Mouse (Mus musculus): ENCODE measurements around the gene Crp. TPM values are rescaled to one million over a fixed set of nuclear protein-coding genes. Genes with fewer than 3 reads are reported as not detected.

Crp gene
- total and polyA plus RNA-seq, 3 experiments, result not detected

DNA sequence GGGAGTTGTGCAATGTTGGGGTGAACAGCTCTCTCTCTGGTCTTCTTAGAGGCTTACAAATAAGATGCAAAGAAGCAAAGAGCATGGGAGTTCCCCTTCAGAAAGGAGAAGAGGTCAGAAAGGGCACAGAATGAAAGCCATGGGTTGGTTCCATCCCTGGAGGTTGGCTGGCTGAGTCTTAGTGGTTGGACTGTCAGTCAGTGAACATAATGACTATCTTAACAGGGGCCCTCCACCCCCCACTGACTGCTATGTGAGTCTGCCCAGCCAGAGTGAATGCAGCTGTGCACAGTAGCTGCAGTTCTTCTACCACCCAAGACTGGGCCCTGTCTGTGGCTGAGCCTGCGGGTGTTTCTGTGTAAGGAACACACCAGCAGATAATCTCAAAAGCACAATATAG, 178.8 kb downstream of the Crp start:
- H3K27me3 ChIP-seq (ENCODE audit: control insufficient read depth in 1 of 2, insufficient read depth in 2 of 2, low read length in 2 of 2), result no peaks in the 10 kb centered on the region
- no peak overlapping the region for H3K4me3 ChIP-seq (ENCODE audit: control insufficient read depth in 1 of 2, insufficient read depth in 1 of 2, low read depth in 2 of 2, low read length in 2 of 2)
- DNase-seq (ENCODE audit: low read depth, low spot score), result no peak
- TF ChIP-seq TAL1 (IDR thresholded peaks at IDR 0.05; ENCODE audit: low read length), result no peak
- no peak for TF ChIP-seq ZMIZ1 (IDR thresholded peaks at IDR 0.05; ENCODE audit: low read depth, low read length)
- no peak for TF ChIP-seq MXI1 (IDR thresholded peaks at IDR 0.05; ENCODE audit: low read depth, low read length)
- TF ChIP-seq POLR2AphosphoS5 (IDR thresholded peaks at IDR 0.05; ENCODE audit: borderline replicate concordance, low read depth, low read length), result no peak
- TF ChIP-seq RAD21 (IDR thresholded peaks at IDR 0.05; ENCODE audit: low read depth, low read length), result no peak
- no peak for TF ChIP-seq CHD2 (IDR thresholded peaks at IDR 0.05; ENCODE audit: low read length)
- no peak for TF ChIP-seq ZKSCAN1 (IDR thresholded peaks at IDR 0.05; ENCODE audit: low read depth, low read length)
- no peak for TF ChIP-seq POLR2AphosphoS2 (IDR thresholded peaks at IDR 0.05; ENCODE audit: low read length)
- TF ChIP-seq SMC3 (IDR thresholded peaks at IDR 0.05; ENCODE audit: low read depth, low read length), result no peak
- TF ChIP-seq JUND (IDR thresholded peaks at IDR 0.05; ENCODE audit: low read depth, low read length), result no peak
- TF ChIP-seq MAZ (IDR thresholded peaks at IDR 0.05; ENCODE audit: low read depth, low read length), result no peak
- TF ChIP-seq GATA1 (IDR thresholded peaks at IDR 0.05; ENCODE audit: low read depth, low read length), result no peak
- no peak for TF ChIP-seq EP300 (IDR thresholded peaks at IDR 0.05; ENCODE audit: low read depth in 1 of 2, low read length in 2 of 2)
- TF ChIP-seq MAFK (IDR thresholded peaks at IDR 0.05; ENCODE audit: borderline replicate concordance, low read depth, low read length), result no peak
- TF ChIP-seq UBTF (IDR thresholded peaks at IDR 0.05; ENCODE audit: borderline replicate concordance, insufficient read depth, low read depth, low read length), result no peak
- no peak for TF ChIP-seq KAT2A (conservative IDR thresholded peaks at IDR 0.05; ENCODE audit: low read depth, low read length)
- no peak for TF ChIP-seq RCOR1 (IDR thresholded peaks at IDR 0.05; ENCODE audit: low read depth, low read length)
- TF ChIP-seq TBP (IDR thresholded peaks at IDR 0.05; ENCODE audit: low read depth, low read length), result no peak
- TF ChIP-seq SIN3A (IDR thresholded peaks at IDR 0.05; ENCODE audit: low read length), result no peak
- no peak for TF ChIP-seq ELF1 (IDR thresholded peaks at IDR 0.05; ENCODE audit: low read depth, low read length)
- H3K27ac ChIP-seq (ENCODE audit: control insufficient read depth, low read depth, low read length), result no peak overlapping the region
- no peaks in the 10 kb centered on the region for H3K79me2 ChIP-seq (ENCODE audit: control insufficient read depth, insufficient read depth, low read length, poor library complexity)
- H3K9ac ChIP-seq (ENCODE audit: control insufficient read depth, low read depth, low read length, poor library complexity, severe bottlenecking), result no peak overlapping the region
- no peaks in the 10 kb centered on the region for H3K36me3 ChIP-seq (ENCODE audit: control insufficient read depth in 1 of 2, insufficient read depth in 2 of 2, low read length in 2 of 2)
- no peaks in the 10 kb centered on the region for H3K9me3 ChIP-seq (replicated peaks; ENCODE audit: insufficient read depth, low read length)
- no peaks in the 10 kb centered on the region for H3K4me1 ChIP-seq (ENCODE audit: control insufficient read depth in 1 of 2, insufficient read depth in 2 of 2, low read length in 2 of 2)

Other genes starting within 250 kb of the Crp start
- gene Slamf9, start 222.7 kb upstream of the Crp start, total RNA-seq (2012; rRNA removed), result 0.23 TPM in 1 of 2 replicates, not detected in the other
- under 1 TPM in 1 of 2 experiments, not detected in 1; 0.38 TPM for gene Slamf9, start 222.7 kb upstream of the Crp start, polyA plus RNA-seq (2012; ENCODE audit: insufficient read depth in 1 of 2, insufficient read length in 2 of 2, low read depth in 1 of 2, low replicate concordance in 2 of 2, missing spikeins in 1 of 2)
- gene Igsf9, start 216.3 kb upstream of the Crp start, total RNA-seq (2012; rRNA removed), result 0.12 and 0.13 TPM in 2 replicates
- under 1 TPM in 1 of 2 experiments, not detected in 1; 0.38 TPM for gene Igsf9, start 216.3 kb upstream of the Crp start, polyA plus RNA-seq (2012; ENCODE audit: insufficient read depth in 1 of 2, insufficient read length in 2 of 2, low read depth in 1 of 2, low replicate concordance in 2 of 2, missing spikeins in 1 of 2)
- gene Tagln2, start 198.0 kb upstream of the Crp start, total RNA-seq (2012; rRNA removed), result 100 and 150 TPM in 2 replicates
- gene Tagln2, start 198.0 kb upstream of the Crp start, polyA plus RNA-seq (2012; ENCODE audit: insufficient read depth in 1 of 2, insufficient read length in 2 of 2, low read depth in 1 of 2, low replicate concordance in 2 of 2, missing spikeins in 1 of 2), result 100 to 1,000 TPM; 332 to 581 TPM
- gene Cfap45, start 177.3 kb upstream of the Crp start, total RNA-seq (2012; rRNA removed), result 0.29 TPM in 1 of 2 replicates, not detected in the other
- under 1 TPM in 1 of 2 experiments, not detected in 1; 0.40 TPM for gene Cfap45, start 177.3 kb upstream of the Crp start, polyA plus RNA-seq (2012; ENCODE audit: insufficient read depth in 1 of 2, insufficient read length in 2 of 2, low read depth in 1 of 2, low replicate concordance in 2 of 2, missing spikeins in 1 of 2)
- gene Vsig8, start 142.1 kb upstream of the Crp start, total RNA-seq (2012; rRNA removed), result not detected in 2 replicates
- not detected for gene Vsig8, start 142.1 kb upstream of the Crp start, polyA plus RNA-seq (2012; ENCODE audit: insufficient read depth in 1 of 2, insufficient read length in 2 of 2, low read depth in 1 of 2, low replicate concordance in 2 of 2, missing spikeins in 1 of 2)
- gene Slamf8, start 107.5 kb upstream of the Crp start, total RNA-seq (2012; rRNA removed), result not detected in 2 replicates
- not detected for gene Slamf8, start 107.5 kb upstream of the Crp start, polyA plus RNA-seq (2012; ENCODE audit: insufficient read depth in 1 of 2, insufficient read length in 2 of 2, low read depth in 1 of 2, low replicate concordance in 2 of 2, missing spikeins in 1 of 2)
- gene Fcrl6, start 95.5 kb upstream of the Crp start, total RNA-seq (2012; rRNA removed), result not detected in 2 replicates
- not detected for gene Fcrl6, start 95.5 kb upstream of the Crp start, polyA plus RNA-seq (2012; ENCODE audit: insufficient read depth in 1 of 2, insufficient read length in 2 of 2, low read depth in 1 of 2, low replicate concordance in 2 of 2, missing spikeins in 1 of 2)
- 0.54 and 0.65 TPM in 2 replicates for gene Dusp23, start 65.1 kb upstream of the Crp start, total RNA-seq (2012; rRNA removed)
- 1 to 10 TPM in 1 of 2 experiments, not detected in 1; 2.5 TPM for gene Dusp23, start 65.1 kb upstream of the Crp start, polyA plus RNA-seq (2012; ENCODE audit: insufficient read depth in 1 of 2, insufficient read length in 2 of 2, low read depth in 1 of 2, low replicate concordance in 2 of 2, missing spikeins in 1 of 2)
- gene Apcs, start 197.0 kb downstream of the Crp start, total RNA-seq (2012; rRNA removed), result not detected in 2 replicates
- not detected for gene Apcs, start 197.0 kb downstream of the Crp start, polyA plus RNA-seq (2012; ENCODE audit: insufficient read depth in 1 of 2, insufficient read length in 2 of 2, low read depth in 1 of 2, low replicate concordance in 2 of 2, missing spikeins in 1 of 2)